Mouse (Mus musculus): Measurements from ENCODE around the gene 1500009C09Rik.
A peak's percentile ranks its signal among the peaks of the same experiment; 100 is the strongest.
"Not testable (repeated sequence)": the region's sequence is repeated elsewhere in the genome, so short reads cannot be mapped to it uniquely, and the experiment has no call there.

Gene 1500009C09Rik

DNA sequence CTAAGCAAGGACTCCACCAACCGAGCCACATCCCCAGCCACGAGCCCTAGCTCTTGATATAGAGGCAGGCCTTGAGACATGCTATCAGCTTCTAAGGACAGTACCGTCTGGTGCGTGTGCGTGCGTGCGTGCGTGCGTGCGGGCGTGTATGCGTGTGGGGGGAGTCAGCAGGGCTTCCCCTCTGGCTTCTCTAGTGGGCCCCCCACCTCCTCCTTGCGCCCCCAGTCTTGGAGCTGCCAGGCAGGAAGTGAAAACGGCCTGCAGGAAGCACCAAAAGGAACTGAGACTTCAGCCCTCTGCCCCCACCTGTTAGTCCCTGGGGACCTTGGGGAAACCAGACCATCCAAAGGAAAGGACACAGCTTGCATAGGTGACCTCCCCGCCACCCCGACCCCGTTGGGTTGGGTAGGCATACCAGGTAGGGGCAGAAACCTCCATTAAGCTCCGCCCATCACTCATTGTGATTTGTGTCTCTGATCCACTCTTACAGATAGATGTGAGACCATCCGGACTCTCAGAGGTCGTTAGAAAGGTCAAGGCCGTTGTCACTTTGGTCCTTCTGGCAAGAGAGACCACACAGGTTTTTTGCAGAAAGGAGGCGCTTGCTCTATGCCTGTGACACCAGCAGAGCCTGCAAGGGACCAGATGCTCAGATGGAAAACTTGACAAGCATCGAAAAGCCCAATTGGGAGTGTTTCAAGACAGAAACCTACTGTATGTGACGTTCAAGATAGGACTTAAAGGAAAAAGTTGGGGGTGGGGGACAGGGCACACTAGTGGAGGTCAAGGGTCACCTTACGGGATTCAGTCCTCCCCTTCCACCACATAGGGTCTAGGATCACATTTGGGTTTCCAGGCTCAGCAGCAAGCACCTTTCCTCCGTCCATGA is 33.2 kb upstream of the 1500009C09Rik start:
- DNase-seq (ENCODE audit: low read depth), result no peak

DNA sequence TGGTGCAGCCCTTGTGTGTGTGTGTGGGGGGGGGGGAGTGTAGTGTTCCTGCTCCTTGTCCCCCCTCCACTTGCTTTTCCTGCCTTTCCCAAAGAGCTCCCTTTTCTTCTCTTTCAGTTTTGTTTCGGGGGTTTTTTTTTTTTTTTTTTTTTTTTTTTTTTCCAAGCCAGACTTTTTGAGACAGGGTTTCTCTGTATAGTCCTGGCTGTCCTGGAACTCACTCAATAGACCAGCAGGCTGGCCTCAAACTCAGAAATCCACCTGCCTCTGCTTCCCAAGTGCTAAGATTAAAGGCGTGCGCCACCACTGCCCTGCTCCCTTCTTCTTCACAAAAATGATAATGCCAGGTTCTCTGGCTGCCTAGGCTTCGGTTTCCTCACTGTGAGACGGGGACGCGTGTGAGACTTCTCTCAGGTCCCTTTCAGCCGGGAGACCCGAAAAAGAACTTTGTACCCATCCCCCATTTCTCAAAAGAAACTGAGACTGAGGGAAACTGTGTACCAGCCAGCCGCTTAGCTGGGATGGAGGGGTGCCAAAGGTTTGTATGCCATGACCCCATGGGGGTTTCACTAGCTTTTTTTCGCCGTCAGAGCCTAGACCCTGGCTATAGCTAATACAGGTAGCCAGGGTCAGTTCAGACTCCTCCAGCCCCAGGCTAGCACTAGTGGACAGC is 32.1 kb upstream of the 1500009C09Rik start:
- DNase-seq (ENCODE audit: low read depth), result no peak

DNA sequence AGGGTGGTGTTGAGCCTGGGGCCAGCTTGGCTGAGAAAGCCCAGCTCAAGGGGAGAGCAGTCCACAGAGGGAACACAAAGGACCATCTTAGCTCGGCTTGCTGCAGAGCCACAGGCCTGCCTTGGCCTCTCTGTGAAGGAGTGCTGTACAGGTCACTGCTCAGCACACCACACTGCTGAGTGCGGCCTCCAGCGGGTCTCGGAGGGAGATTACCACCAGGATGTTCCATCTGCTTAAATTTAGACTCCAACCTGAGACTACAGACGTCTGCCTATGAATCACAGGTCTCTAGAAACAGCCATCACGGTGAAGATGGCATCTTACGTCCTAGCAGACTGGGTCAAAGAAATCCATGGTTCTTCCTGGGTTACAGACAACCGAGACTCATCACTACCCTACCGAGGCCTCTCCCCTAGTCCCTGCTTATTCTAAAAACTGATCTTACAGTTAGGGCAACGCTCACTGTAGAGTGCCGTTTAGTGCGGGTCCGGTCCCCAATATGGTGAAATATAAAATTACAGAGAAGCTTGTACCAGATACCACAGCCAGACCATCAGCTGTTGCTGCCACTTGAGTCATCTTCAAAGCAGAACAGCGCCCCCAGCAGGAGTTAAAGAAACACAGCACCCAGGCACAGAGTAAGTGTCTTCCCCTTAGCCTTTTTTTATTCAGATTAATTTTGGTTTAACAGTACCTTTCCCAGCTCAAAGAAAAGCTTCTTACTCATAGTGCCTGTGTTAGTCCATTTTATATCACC is 30.9 kb upstream of the 1500009C09Rik start:
- peak; percentile 69 for DNase-seq (ENCODE audit: low read depth)

DNA sequence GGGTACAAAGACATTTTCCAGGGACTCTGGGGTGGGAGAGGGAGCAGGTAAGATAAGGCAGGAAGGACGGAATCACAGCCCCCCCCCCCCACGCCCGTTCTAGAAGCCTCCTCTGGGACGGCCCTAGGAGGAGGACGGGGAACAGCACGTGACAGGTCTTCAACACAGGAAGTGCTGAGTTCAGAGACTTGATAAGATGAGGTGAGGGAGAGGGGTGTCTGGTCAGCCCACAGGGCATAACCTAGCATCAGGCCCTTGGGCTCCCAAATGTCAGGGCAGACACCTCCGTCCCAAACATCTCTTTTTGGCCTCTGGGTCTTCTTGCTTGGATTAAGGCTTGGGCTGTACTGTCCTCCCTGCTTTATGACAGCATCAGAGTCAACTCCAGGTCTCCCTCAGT is 28.9 kb upstream of the 1500009C09Rik start:
- no peak for DNase-seq (ENCODE audit: low read depth)

DNA sequence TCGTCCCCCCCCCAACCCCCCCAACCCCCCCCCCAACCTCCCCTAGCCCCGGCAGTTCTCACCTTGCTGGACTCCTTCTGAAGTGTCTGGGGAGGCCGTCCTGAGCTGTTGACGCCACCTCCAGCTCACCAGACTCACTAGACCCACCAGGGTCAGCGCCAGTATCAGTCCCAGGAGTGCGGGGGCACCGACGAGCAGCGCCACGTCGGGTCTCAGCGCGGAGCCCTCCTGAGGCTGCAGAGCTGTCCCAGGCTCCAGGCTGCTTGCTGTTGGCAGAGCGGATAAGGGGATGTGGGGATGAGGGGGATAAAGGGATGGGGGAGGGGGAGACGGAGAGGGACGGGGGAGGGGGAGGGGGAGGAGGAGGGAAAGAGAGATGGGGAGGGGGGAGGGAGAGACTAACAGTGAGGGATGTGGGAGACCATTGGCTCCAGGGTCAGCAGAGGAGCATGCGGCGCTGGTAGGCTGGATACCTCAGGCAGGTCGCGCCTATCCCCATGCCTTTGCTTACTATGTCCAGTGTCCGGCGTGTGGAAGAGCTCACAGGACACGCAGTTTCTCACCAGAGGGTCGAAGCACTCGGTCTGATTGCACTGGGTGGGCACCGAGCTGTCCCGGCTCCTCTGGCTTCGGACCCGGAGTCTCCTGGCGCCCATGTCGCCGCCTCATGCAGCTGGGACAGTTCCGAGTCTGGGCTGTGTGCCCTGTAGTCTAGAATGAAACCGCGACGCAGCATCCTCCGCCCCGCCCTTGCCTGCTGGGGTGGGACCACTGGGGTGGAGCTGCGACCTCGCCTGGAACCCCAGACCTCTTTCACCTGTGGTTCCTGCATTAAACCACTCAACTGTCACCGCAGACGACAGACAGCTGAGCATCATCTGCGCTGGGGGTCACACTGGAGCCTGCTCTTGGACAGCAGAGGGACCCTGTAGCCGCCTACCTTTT is 28.3 kb upstream of the 1500009C09Rik start, which contains the start of gene Tnfrsf13c:
Gene Tnfrsf13c (minus strand): TSS at position 713 of the 945 bp plus-strand sequence.
- DNase-seq (ENCODE audit: low read depth), result no peak

DNA sequence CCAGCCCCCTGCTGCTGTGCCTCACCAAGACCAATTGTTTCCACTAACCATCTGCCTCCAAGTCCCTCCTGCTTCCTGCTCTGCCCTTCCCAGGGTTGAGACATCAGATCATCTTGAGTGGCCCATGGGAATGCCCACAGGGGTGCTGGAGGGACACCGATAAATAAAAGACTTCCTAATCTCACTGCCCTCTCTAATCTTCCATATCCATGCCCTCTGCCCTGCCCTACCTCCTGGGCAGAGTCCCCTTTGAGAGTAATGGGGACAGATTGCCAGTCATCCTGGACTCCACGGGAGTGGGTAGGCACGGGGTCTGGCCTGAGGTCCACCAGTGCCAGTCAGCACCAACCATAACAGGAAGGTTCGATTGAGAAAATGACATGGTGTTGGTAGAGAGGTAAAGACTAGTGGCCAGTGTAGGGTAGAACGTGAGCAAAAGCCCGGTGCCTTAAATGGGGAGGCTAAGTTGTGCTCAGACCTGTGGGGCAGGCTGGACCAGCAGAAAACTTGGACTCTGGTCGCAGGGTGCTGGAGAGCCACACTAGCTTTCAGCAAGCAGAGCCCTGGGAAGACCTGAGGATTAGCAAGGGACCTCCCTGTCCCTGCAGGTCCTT is 27.5 kb upstream of the 1500009C09Rik start:
- no peak for DNase-seq (ENCODE audit: low read depth)

DNA sequence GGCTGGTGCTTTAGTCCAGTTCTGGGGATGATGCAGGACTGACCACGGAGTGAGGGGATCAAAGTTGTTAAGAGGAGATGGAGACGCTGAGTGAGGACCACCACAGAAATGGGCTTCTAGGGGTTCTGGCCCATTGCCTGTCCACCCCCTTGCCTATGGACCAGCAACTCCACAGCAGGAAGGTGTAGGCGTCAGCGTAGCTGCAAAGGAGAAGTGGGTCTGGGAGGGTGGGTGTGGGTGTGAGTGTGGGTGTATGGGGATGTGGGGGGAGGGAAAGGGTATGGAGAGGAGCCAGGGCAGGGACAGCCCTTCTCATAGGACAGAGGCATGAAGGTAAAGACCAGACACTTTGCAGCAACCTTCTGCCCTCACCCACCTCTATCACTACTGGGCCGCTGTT is 26.4 kb upstream of the 1500009C09Rik start:
- DNase-seq (ENCODE audit: low read depth), result no peak

DNA sequence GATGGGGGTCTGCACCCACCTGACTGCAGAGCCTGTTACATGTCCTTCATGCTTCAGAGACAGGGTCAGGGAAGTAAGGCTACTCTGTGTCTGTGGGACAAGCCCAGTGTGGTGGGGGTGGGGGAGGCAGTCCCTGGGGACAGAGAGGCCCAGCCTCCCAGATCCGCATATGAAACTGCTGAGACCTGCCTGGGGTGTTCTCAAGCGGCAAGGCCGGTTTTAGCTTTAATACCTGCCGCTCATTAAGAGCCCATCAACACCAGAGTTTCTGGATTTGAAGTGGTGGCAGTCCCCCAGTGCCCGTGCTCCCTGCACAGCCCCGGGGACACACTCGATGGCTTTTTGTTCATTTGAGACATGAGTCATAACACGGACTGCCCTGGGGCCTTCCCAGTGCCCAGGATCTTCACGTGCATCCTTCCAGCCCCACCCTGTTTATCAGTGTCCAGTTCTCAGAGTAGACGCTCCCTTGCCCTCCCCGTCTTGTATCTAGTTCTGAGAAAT is 22.6 kb upstream of the 1500009C09Rik start:
- no peak for DNase-seq (ENCODE audit: low read depth)

DNA sequence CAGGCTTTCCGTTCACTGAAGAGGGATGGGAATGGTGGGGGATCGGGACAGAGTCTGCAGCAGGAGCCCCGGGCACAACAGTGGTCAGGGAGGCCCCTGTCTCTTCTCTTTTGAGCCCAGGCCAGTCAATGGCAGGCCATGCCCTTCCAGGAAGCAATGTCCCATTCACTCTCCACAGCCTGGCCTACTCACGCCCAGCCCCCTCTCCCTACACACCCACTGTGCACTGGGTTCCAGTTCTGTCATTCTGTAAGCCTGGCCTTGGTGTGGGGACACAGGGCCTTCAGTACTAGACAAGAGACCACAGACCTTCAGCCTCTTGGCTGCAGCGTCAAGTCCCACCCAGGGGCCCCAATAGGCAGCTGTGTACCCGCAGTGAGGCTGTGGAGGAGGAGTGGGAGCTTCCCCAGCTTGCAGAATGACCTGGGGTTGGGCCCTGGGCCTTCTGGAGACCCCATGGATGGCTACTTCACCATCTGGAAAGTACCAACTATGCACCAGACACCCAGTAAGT is 22.0 kb upstream of the 1500009C09Rik start:
- DNase-seq (ENCODE audit: low read depth), result no peak

DNA sequence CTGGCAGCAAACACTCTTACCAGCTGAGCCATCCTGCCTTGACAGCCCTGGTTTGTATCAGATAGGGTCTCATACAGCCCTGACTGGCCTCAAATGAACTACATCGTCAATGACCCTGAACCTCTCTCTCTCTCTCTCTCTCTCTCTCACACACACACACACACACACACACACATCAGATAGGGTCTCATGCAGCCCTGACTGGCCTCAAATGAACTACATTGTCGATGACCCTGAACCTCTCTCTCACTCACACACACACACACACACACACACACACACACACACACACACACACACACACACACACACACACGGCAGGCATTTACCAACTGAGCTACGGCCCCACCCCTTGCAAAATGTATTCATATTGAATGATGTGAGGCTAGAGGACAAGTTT is 21.1 kb upstream of the 1500009C09Rik start:
- DNase-seq (ENCODE audit: low read depth), result no peak

DNA sequence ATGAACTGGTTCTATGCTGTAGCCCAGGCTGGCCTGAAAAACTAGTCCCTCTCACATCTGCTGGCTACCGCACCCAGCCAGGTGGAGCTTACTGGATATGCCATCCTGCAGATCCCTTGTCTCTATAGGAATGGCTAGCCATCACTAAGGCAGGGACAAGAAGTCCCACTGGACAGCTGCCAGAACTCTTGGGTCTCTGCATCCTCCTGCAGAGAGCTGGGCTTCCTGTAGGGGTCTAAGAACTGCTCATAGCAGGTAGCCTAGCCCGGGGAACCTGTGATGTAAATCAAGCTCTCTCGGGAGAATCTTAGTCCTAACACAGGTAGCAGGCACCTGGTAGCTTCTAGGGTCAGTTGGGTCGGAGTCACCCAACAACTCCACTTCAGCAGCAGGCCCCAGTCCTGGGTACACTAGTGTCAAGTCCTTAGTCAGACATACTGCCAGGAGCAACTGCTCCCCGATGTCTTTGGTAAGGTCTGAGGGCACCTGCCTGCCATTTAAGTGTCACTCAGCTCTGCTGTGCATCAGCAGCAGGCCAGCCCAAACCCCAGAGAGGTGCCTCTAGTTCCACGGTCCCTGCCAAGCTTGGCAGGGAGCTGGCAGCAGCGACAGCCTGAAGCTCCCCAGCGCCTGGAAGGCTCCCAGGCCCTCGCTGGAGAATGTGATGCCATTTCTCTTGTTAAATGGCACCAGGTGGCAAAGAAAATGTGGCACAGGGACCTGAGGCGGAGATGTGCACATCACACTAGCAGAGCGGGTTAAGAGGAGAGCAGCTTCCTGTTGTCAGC is 20.4 kb upstream of the 1500009C09Rik start:
- DNase-seq (ENCODE audit: low read depth), result no peak

DNA sequence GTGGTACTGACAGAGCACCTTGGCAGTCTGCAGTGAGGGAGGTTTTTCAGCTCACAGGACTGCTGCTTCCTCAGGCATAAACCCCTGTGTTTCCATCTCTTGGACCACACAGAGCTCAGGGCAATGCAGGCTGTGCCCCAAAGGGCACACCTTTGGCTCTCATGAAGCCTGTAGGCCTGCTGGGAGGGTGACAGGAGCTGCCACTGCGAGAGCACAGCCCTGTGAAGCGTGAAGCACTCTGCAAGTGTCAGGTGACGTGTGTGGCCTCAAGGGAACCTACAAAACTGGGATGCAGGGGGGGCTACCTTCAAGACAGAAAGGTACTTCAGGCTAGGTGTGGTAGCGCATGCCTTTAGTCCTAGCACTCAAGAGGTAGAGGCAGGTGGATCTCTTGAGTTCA is 19.5 kb upstream of the 1500009C09Rik start:
- no peak for DNase-seq (ENCODE audit: low read depth)

DNA sequence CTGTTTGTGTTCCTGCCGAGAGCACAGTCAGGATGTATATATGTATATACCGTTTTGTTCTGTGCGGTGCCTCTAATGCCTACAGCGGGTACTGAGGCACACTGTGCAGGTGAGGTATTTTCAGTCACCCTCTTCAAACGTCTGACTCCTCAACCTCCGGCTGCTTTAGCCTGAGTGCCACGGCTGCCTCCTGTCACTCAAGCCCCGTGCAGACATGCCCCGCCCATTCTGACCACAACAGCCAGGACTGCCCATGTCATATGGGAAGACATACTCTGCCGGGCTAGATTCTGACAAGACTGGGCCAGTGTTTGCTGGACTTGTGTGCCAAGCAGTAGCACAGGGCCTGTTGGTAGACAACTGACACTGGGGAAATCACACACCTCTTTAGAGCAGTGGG is 16.5 kb upstream of the 1500009C09Rik start:
- DNase-seq (ENCODE audit: low read depth), result peak; percentile 87

DNA sequence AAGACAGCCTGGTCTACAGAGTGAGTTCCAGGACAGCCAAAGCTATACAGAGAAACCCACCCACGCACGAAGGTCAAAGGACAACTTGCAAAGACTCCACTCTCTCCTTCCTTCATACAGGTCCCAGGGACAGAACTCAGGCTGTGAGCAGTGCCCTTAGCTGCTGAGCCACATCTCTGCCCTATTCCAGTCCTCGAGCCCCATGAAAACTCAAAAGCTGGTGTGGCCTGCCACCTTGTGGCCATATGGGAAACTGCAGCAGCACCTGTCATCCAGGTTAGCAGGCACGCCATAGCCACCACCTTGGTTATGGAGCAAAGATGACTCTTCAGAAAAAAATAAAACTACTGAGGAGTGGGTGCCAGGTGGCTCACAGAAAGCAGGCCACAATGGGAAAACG is 15.6 kb upstream of the 1500009C09Rik start:
- DNase-seq (ENCODE audit: low read depth), result peak; percentile 78

DNA sequence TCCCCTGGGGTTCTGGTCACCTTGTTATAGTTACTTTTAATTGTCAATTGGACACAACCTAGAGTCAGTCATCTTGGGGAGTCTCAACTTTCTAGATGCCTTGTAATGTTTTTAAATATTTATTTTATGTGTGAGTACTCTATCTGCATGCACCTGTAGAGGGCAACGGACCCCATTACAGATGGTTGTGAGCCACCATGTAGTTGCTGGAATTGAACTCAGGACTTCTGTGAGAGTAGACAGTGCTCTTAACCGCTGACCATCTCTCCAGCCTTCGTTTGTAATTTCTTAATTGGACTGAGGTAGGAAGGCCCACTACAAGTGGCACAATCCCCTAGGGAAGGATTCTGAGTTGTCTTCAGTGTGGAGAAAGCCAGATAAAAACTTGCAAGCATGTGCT is 8.9 kb upstream of the 1500009C09Rik start:
- DNase-seq (ENCODE audit: low read depth), result no peak

DNA sequence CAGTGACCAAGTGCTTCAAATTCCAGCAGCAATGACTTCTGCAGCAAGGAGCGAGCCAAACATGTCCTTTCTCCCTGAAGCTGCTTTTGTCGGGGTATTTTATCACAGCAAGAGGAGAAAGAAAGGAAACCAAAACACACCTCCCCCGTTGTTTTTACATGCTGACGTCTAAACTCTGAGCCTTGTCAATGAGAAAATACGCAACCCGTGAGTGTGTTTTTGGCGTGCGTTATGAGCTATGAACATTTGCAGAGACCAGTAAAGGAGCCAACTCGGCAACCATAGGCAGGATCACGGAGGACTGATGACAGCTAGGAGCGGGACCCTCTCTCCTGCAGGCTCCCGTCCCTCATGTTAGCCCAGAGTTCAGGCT is 8.5 kb upstream of the 1500009C09Rik start:
- DNase-seq (ENCODE audit: low read depth), result peak; percentile 56

DNA sequence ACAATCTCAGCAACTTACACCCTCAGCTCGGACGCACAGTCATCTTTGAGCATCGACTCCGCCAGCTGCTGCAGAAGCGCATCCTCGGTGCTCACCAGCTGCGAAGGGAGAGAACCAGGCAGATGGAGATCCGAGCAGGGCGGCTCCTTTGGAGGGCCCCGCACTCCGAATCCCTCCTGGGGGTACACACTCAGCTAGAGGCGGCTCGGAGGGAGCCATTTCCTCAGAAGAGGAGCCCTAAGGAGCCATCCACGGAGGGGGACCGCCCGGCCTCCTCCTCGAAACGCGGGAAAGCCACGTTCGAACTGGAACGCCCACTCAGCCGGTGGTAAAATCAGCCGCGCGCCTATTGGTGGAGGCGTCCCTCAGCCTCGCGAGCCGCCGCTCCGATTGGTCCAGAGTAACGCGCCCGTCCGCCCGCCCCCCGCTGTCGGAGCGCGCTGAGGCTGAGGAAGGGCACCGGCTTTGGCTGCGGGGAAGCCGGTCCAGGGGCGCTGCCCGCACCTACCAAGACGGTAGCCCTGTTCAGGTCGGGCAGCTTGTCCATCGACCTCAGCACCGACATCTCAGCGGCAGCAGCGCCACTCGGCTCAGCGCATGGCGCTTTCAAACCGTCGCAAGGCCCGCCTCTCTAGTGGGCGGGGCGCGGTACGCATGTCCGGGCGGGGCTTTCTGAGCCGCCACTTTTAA is 7.9 kb upstream of the 1500009C09Rik start, which contains the start of gene Cenpm:
Gene Cenpm (minus strand): TSS at position 634 of the 690 bp plus-strand sequence.
- DNase-seq (ENCODE audit: low read depth), result peak; percentile 89

DNA sequence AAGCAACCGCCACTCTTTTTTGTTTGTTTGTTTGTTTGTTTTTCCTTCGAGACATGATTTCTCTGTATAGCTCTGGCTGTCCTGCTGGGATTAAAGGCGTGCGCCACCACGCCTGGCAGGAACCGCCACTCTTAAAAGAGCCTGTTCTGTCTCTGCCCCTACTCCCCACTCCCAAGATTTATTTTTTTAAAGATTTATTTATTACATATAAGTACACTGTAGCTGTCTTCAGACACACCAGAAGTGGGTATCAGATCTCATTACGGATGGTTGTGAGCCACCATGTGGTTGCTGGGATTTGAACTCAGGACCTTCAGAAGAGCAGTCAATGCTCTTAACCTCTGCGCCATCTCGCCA is 7.4 kb upstream of the 1500009C09Rik start:
- not testable (repeated sequence) for DNase-seq (ENCODE audit: low read depth)

DNA sequence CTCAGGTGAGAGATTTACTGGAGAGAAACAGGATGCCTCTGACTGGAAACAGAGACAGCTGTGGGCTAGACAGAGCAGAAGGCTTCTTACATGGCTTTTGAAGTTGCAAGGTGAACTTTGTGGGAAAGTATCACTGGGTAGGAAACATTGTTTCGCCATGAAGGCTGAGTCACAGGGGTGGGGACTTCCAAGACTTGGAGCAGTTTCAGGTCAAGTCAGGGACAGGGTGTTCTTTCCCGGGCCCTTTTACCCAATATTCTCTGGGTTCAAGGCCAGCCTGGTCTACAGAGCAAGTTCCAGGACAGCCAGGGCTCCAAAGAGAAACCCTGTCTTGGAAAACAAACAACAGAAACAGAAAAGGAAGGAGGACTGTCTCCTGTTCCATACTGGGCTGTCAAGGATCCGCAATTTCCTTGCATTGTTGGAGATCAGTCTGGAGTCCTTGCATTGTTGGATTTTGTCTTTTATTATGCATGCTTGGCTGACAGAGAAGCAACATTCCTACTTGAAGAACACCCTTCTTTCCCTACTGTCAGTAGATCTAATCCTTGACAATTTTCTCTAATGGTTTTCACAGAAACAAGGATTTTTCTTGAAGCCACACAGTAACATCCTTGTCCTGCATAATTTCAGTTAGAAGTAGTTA is 4.9 kb upstream of the 1500009C09Rik start:
- peak; percentile 78 for DNase-seq (ENCODE audit: low read depth)
